Mouse (Mus musculus): ENCODE measurements at regions not wholly inside any gene's neighbourhood (a gene's known extent, or its start where the extent isn't known, plus 50 kb on each side); places are given as distances from the start of the nearest gene placed in this dataset.

DNA sequence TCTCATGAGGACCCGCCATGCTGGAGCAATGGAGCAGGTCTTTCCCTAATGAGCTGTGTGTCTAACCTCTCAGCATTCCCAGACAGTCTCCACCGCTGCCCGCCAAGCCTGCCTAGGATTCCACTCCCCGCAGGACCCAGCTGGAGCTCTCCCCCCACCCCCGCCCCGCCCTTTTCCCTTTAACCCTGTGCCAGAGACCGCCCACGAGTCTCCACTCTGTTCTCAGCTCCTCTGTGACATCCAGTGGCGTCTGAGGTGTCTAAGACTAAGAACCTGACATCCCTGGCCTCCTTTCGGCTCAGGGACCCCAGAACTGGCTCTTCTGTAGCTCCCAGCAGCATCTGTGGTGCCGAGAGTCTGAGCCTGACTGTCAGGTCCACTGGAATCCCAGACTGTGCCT, 50.9 kb upstream of the Tpp2 start:
- DNase-seq = no peak

DNA sequence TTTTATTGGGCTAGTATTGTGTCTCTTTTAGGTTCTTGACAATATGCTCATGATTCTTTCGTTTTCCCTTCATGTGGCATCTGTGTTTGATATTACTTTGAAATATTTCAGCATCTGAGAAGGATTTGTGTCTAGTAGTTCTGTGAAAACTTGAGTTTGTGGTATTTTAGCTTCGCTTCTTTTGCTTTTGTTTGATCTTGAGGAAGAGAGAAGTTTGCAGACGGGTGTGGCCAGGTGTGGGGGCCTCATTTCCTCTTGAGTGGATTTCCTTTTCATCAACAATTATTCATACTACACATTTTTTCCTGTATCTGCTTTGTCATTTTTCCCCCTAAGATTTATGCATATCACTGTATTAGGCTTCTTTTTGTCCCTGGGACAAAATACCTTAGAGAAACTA, 52.8 kb upstream of the Uxs1 start:
- no peak for DNase-seq

DNA sequence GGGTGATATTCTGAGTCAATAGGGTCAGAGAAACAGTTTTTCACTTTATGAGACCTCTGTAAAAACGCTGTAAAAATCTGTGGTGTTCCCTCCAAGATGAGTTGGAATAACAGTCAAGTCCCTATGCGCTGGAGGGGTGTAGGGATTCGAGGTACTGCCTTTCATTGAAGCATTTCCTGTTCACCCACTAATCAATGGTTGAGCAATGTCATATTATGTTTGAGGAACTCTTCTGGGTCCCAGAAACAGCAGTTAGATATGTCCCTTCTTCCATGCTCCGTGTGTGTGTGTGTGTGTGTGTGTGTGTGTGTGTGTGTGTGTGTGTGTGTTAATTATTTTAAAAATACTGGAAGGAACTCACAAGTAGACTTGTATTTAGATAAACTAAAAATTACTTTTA, 52.3 kb upstream of the Uxs1 start:
- no peak for DNase-seq

DNA sequence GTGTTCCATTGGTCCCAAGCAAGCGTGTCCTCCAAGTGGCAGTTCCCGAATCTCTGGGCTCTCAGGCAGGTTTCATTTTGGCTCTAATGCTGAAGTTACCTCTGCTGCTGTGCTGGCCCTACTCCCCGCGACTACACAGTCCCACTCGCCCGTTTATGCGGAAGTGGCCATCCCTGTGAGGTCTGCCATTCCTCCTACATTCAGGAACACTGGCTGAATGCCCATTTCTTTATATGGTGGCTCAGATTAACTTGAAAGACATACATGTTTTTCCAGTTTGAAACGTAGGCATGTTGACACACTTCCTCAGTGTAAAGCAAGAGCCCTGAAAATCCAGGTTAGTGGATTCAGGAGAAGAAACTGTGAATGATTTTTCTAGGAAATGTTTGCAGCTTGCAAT, 51.6 kb upstream of the Uxs1 start:
- no peak for DNase-seq

DNA sequence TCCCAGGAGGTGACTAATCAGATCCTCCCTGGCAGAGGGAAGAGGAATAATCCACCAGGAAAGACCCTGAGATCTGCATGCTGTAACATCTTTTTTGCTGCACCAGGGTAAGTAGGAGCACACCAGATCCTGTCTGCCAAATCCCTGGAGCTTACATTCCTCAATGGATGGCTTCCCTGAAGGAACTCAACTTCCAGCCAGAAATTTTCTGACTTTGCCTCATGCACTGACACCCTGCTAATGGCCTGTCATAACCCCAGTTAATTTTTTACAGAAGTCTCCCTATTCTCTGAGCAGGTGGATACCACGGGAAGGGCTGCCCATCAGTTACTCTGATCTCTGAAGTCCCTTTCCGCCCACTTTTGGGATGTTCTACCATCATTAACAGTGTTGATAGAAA, 50.6 kb upstream of the Uxs1 start:
- DNase-seq = peak; percentile 42

DNA sequence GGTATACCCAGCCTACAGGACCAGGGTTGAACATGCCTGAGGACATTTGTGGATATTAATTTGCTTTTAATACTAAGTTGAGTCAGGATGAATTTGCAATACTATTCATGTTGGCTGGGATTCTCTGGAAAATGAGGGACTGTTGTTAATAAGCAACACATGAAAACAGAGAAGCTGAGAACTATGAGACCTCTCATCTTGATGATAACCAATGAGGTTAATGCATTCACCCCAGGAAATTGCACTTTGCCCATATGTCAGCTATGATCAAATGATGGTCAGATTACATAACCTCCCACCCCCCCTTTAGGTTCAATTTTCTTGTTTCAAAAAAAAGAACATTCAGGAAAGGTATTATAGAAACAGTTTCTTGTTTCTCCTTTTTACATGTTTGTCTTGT, 50.1 kb upstream of the Uxs1 start:
- DNase-seq = no peak
